Mouse (Mus musculus) kidney, embryonic 14.5 days (tissue): ENCODE results near the gene Six5. TPM values are rescaled to one million over a fixed set of nuclear protein-coding genes. Genes with fewer than 3 reads are reported as not detected.

Experiments used
- ATAC-seq: fragments of 200-750 bp; cut with Nextera tagmentation; 2 replicates; pipeline ENCODE4 v1.8.0; 2017; ENCODE audit warnings: moderate number of reproducible peaks, mild to moderate bottlenecking, moderate TSS enrichment, moderate library complexity; ENCODE audit not compliant: low FRiP score, low TSS enrichment
- H3K27ac ChIP-seq: fragments of 300-500 bp; sonication (generic); 2 replicates; pipeline ENCODE4 v1.5.1; 2014; ENCODE audit warnings: low read depth, mild to moderate bottlenecking, low read length, moderate library complexity, mixed read lengths
- H3K27me3 ChIP-seq: fragments of 300-500 bp; sonication (generic); 2 replicates; pipeline ENCODE4 v1.6.1; 2014; ENCODE audit warnings: mild to moderate bottlenecking, low read length; ENCODE audit not compliant: control insufficient read depth, insufficient read depth
- H3K36me3 ChIP-seq: fragments of 300-500 bp; sonication (generic); 2 replicates; pipeline ENCODE4 v1.6.1; 2014; ENCODE audit warnings: low read length, mixed read lengths; ENCODE audit not compliant: control insufficient read depth, insufficient read depth
- H3K4me1 ChIP-seq: fragments of 300-500 bp; sonication (generic); 2 replicates; pipeline ENCODE4 v1.6.1; 2014; ENCODE audit warnings: low read length, mixed read lengths; ENCODE audit not compliant: control insufficient read depth, insufficient read depth
- H3K4me2 ChIP-seq: fragments of 300-500 bp; sonication (generic); replicated peaks from 2 replicates; pipeline ENCODE4 v1.6.1; 2014; ENCODE audit warnings: low read depth, mild to moderate bottlenecking, low read length
- H3K4me3 ChIP-seq: fragments of 300-500 bp; sonication (generic); 2 replicates; pipeline ENCODE4 v1.5.1; 2014; ENCODE audit warnings: mild to moderate bottlenecking, low read length
- H3K9ac ChIP-seq: fragments of 300-500 bp; sonication (generic); 2 replicates; pipeline ENCODE4 v1.6.1; 2014; ENCODE audit warnings: low read depth, mild to moderate bottlenecking, low read length, moderate library complexity
- H3K9me3 ChIP-seq: fragments of 300-500 bp; sonication (generic); 2 replicates; pipeline ENCODE4 v1.6.1; 2016; ENCODE audit warnings: low read length; ENCODE audit not compliant: control insufficient read depth
- whole genome bisulfite sequencing: fragments of 180-500 bp; shearing (Covaris S2); extraction: QIAGEN DNeasy Blood & Tissue Kit; methylation state at CpG from one replicate; pipeline ENCODE4 v1.1.7; 2014; 5-methylcytosine and 5-hydroxymethylcytosine counted together
- polyA plus RNA-seq: library from polyadenylated mRNA; unstranded; fragments of >200 nt; fragmentation: Nextera tagmentation; extraction: Ambion mirVana; gene quantifications from 2 replicates; pipeline ENCODE4 v1.2.1, GENCODE M21; 2014

Six5 gene
- polyA plus RNA-seq, 1 experiment from 2014 or later, result 13.3 TPM

- WGBS, result 76% methylated on average over 4 of the region's 4 CpGs
These were observed 12.2 kb upstream of the Six5 start for GRCm38 (mm10) chr7:19082171-19082570.

GRCm38 (mm10) chr7:19083096-19083495, 11.3 kb upstream of the Six5 start:
- no peaks in the 10 kb centered on the region for H3K27me3 ChIP-seq
- H3K4me3 ChIP-seq, result no peak overlapping the region
- H3K9me3 ChIP-seq, result no peaks in the 10 kb centered on the region
- H3K9ac ChIP-seq, result no peak overlapping the region
- peaks cover 52% of the 10 kb centered on the region for H3K36me3 ChIP-seq
- no peak for ATAC-seq
- peak overlapping the region; percentile 44 for H3K4me2 ChIP-seq
- peak overlapping the region; percentile 38; the same call in 1 of the 2 replicates for H3K27ac ChIP-seq
- 42% methylated on average over 6 of the region's 6 CpGs for WGBS
- peaks cover 46% of the 10 kb centered on the region for H3K4me1 ChIP-seq

More at GRCm38 (mm10) chr7:19082171-19082570, 12.2 kb upstream of the Six5 start:
- no peak overlapping the region for H3K9ac ChIP-seq
- no peak overlapping the region; the same call in 1 of the 2 replicates for H3K27ac ChIP-seq
- ATAC-seq, result no peak
- peaks cover 55% of the 10 kb centered on the region for H3K4me1 ChIP-seq
- no peak overlapping the region for H3K4me3 ChIP-seq
- H3K4me2 ChIP-seq, result no peak overlapping the region
- peaks cover 46% of the 10 kb centered on the region for H3K36me3 ChIP-seq
- no peaks in the 10 kb centered on the region for H3K9me3 ChIP-seq
- no peaks in the 10 kb centered on the region for H3K27me3 ChIP-seq

- Histone ChIP-seq H3K4me1 (peaks cover 43% of the 10 kb centered on the region), H3K27ac (peak within 1 kb of the TSS; percentile 38; the same call in 1 of the 2 replicates), H3K9me3 (no peaks in the 10 kb centered on the region), H3K4me3 (peak within 1 kb of the TSS; percentile 24; the same call in 1 of the 2 replicates), H3K36me3 (peaks cover 50% of the 10 kb centered on the region), H3K4me2 (peak within 1 kb of the TSS; percentile 44), H3K27me3 (no peaks in the 10 kb centered on the region), H3K9ac (peak within 1 kb of the TSS; percentile 57; the same call in 1 of the 2 replicates)
- ATAC-seq, result peak; percentile 34
- 40% methylated on average over 10 of the region's 10 CpGs for WGBS
These were observed 10.7 kb upstream of the Six5 start, which contains the start of gene Dmpk for GRCm38 (mm10) chr7:19083701-19084100. Gene Dmpk (plus strand): TSS chr7:19083849.

- Histone ChIP-seq H3K4me3 (peak overlapping the region; percentile 24; the same call in 1 of the 2 replicates), H3K36me3 (peaks cover 44% of the 10 kb centered on the region), H3K4me2 (peak overlapping the region; percentile 44), H3K27ac (no peak overlapping the region), H3K9ac (peak overlapping the region; percentile 57; the same call in 1 of the 2 replicates), H3K27me3 (no peaks in the 10 kb centered on the region), H3K9me3 (no peaks in the 10 kb centered on the region), H3K4me1 (peaks cover 43% of the 10 kb centered on the region)
- no peak for ATAC-seq
- WGBS, result 62% methylated on average over 6 of the region's 6 CpGs
These were observed 10.1 kb upstream of the Six5 start for GRCm38 (mm10) chr7:19084277-19084771.

GRCm38 (mm10) chr7:19084921-19085473, 9.4 kb upstream of the Six5 start:
- peaks cover 39% of the 10 kb centered on the region for H3K36me3 ChIP-seq
- H3K27me3 ChIP-seq, result no peaks in the 10 kb centered on the region
- peak overlapping the region; percentile 4; the same call in 1 of the 2 replicates for H3K4me3 ChIP-seq
- H3K9ac ChIP-seq, result peak overlapping the region; percentile 28; the same call in 1 of the 2 replicates
- H3K27ac ChIP-seq, result peak overlapping the region; percentile 63; the same call in 1 of the 2 replicates
- H3K9me3 ChIP-seq, result no peaks in the 10 kb centered on the region
- ATAC-seq, result no peak
- 17% methylated on average over 7 of the region's 9 CpGs for WGBS
- H3K4me1 ChIP-seq, result peaks cover 43% of the 10 kb centered on the region
- H3K4me2 ChIP-seq, result peak overlapping the region; percentile 28; the same call in 1 of the 2 replicates

GRCm38 (mm10) chr7:19085495-19085894, 8.9 kb upstream of the Six5 start:
- peak overlapping the region; percentile 63 for H3K27ac ChIP-seq

GRCm38 (mm10) chr7:19086042-19086441, 8.4 kb upstream of the Six5 start:
- H3K4me3 ChIP-seq, result peak overlapping the region; percentile 8; the same call in 1 of the 2 replicates
- H3K36me3 ChIP-seq, result peaks cover 35% of the 10 kb centered on the region
- 9% methylated on average over 14 of the region's 14 CpGs for WGBS
- H3K4me2 ChIP-seq, result peak overlapping the region; percentile 28
- no peaks in the 10 kb centered on the region for H3K27me3 ChIP-seq
- peaks cover 43% of the 10 kb centered on the region for H3K4me1 ChIP-seq
- peak overlapping the region; percentile 28; the same call in 1 of the 2 replicates for H3K9ac ChIP-seq
- H3K27ac ChIP-seq, result peak overlapping the region; percentile 63; the same call in 1 of the 2 replicates
- H3K9me3 ChIP-seq, result no peaks in the 10 kb centered on the region
- ATAC-seq, result peak; percentile 18; the same call in 1 of the 2 replicates

More at GRCm38 (mm10) chr7:19085495-19085894, 8.9 kb upstream of the Six5 start:
- H3K9ac ChIP-seq, result peak overlapping the region; percentile 28
- peaks cover 37% of the 10 kb centered on the region for H3K36me3 ChIP-seq
- peak; percentile 9; the same call in 1 of the 2 replicates for ATAC-seq
- H3K4me2 ChIP-seq, result peak overlapping the region; percentile 28
- H3K4me3 ChIP-seq, result peak overlapping the region; percentile 8; the same call in 1 of the 2 replicates
- WGBS, result 3% methylated on average over 6 of the region's 6 CpGs
- no peaks in the 10 kb centered on the region for H3K9me3 ChIP-seq
- no peaks in the 10 kb centered on the region for H3K27me3 ChIP-seq
- peaks cover 43% of the 10 kb centered on the region for H3K4me1 ChIP-seq

- Histone ChIP-seq H3K9me3 (no peaks in the 10 kb centered on the region), H3K4me2 (no peak overlapping the region), H3K27ac (no peak overlapping the region), H3K4me1 (peaks cover 45% of the 10 kb centered on the region), H3K4me3 (no peak overlapping the region), H3K9ac (no peak overlapping the region), H3K27me3 (no peaks in the 10 kb centered on the region), H3K36me3 (peaks cover 31% of the 10 kb centered on the region)
- ATAC-seq, result no peak
- WGBS, result 66% methylated on average over 18 of the region's 18 CpGs
These were observed 7.6 kb upstream of the Six5 start for GRCm38 (mm10) chr7:19086760-19087159.

- Histone ChIP-seq H3K27me3 (no peaks in the 10 kb centered on the region), H3K9me3 (no peaks in the 10 kb centered on the region), H3K4me1 (peaks cover 40% of the 10 kb centered on the region), H3K27ac (no peak overlapping the region), H3K36me3 (peaks cover 24% of the 10 kb centered on the region), H3K4me3 (no peak overlapping the region), H3K9ac (no peak overlapping the region), H3K4me2 (no peak overlapping the region)
- WGBS, result 40% methylated on average over 10 of the region's 10 CpGs
- no peak for ATAC-seq
These were observed 5.6 kb upstream of the Six5 start for GRCm38 (mm10) chr7:19088813-19089212.
